Mouse (Mus musculus) bone marrow macrophage, adult 2 months (primary cell): ENCODE measurements around the gene Med20.

Source experiments
- CTCF ChIP-seq: IDR thresholded peaks from 2 replicates; pipeline ENCODE4 v1.5.1; 2012; ENCODE audit warnings: low read depth, mild to moderate bottlenecking, low read length, moderate library complexity
- POLR2A ChIP-seq: IDR thresholded peaks from 2 replicates; pipeline ENCODE4 v1.6.1; 2012; ENCODE audit warnings: mild to moderate bottlenecking, low read depth, low read length, borderline replicate concordance

GRCm38 (mm10) chr17:47574028-47574427 lies 37.4 kb upstream of the Med20 start:
- TF ChIP-seq CTCF: no peak
- TF ChIP-seq POLR2A: no peak
